Mouse (Mus musculus): Measurements from ENCODE around the gene D3Ertd751e.

- TF ChIP-seq CTCF (IDR thresholded peaks at IDR 0.05; ENCODE audit: extremely low read depth, insufficient read length, insufficient replicate concordance, low read depth, low read length) (no peak), POLR2A (IDR thresholded peaks at IDR 0.05; ENCODE audit: low read depth, low read length) (no peak)
These were observed 672 bp upstream of the D3Ertd751e start for GRCm38 (mm10) chr3:41741601-41742277.

Data from small intestine, adult 2 months (tissue).